Comparison of ENCODE assay signal across 1 mouse cellular context in genomic region chr2:121507173-121507950, GRCm38 (mm10).
TF ChIP-seq lines count a peak whose summit lies in the region.

No protein-coding gene starts in this region.

TF ChIP-seq in CH12.LX, 34 proteins besides CTCF, POLR2A, EP300 and RAD21:
- TF ChIP-seq UBTF (IDR thresholded peaks at IDR 0.05; ENCODE audit: low read depth, low read length) (no peak), ZC3H11A (IDR thresholded peaks at IDR 0.05; ENCODE audit: low read depth, low read length) (no peak), KAT2A (IDR thresholded peaks at IDR 0.05; ENCODE audit: insufficient replicate concordance, low read length) (no peak), MAFK (IDR thresholded peaks at IDR 0.05; ENCODE audit: insufficient replicate concordance, low read length) (no peak), NELFE (IDR thresholded peaks at IDR 0.05; ENCODE audit: low read depth, low read length) (no peak), TCF12 (IDR thresholded peaks at IDR 0.05; ENCODE audit: low read depth, low read length) (0 out of 2 replicates have a peak, but pooled peaks have one; percentile 20), E2F4 (IDR thresholded peaks at IDR 0.05; ENCODE audit: insufficient replicate concordance, low read depth, low read length) (0 out of 2 replicates have a peak, but pooled peaks have one; percentile 34), JUND (conservative IDR thresholded peaks at IDR 0.05; ENCODE audit: low read depth, low read length) (no peak; the same call in 1 of the 2 replicates), HCFC1 (IDR thresholded peaks at IDR 0.05; ENCODE audit: low read depth, low read length) (no peak), CHD1 (IDR thresholded peaks at IDR 0.05; ENCODE audit: low read depth, low read length) (peak; percentile 93), TBP (conservative IDR thresholded peaks at IDR 0.05; ENCODE audit: low read depth, low read length) (0 out of 2 replicates have a peak, but pooled peaks have one; percentile 21), MEF2A (IDR thresholded peaks at IDR 0.05; ENCODE audit: borderline replicate concordance, low read depth, low read length) (no peak), RCOR1 (conservative IDR thresholded peaks at IDR 0.05; ENCODE audit: low read depth, low read length) (0 out of 2 replicates have a peak, but pooled peaks have one; percentile 41), CHD2 (IDR thresholded peaks at IDR 0.05; ENCODE audit: low read length) (0 out of 2 replicates have a peak, but pooled peaks have one; percentile 26), USF1 (IDR thresholded peaks at IDR 0.05; ENCODE audit: low read depth, low read length) (no peak), ZNF384 (IDR thresholded peaks at IDR 0.05; ENCODE audit: low read depth, low read length) (peak; percentile 84), ZMIZ1 (IDR thresholded peaks at IDR 0.05; ENCODE audit: low read depth, low read length) (no peak), SIN3A (IDR thresholded peaks at IDR 0.05; ENCODE audit: low read length) (no peak), JUN (IDR thresholded peaks at IDR 0.05; ENCODE audit: insufficient read depth, low read depth, low read length) (no peak), IRF4 (IDR thresholded peaks at IDR 0.05; ENCODE audit: low read depth, low read length) (no peak), BHLHE40 (IDR thresholded peaks at IDR 0.05; ENCODE audit: low read depth, low read length) (no peak), ETS1 (conservative IDR thresholded peaks at IDR 0.05; ENCODE audit: low read depth, low read length) (no peak), MAX (IDR thresholded peaks at IDR 0.05; ENCODE audit: low read length) (no peak), MXI1 (IDR thresholded peaks at IDR 0.05; ENCODE audit: low read depth, low read length) (peak; percentile 52; the same call in 1 of the 2 replicates), ELF1 (IDR thresholded peaks at IDR 0.05; ENCODE audit: low read depth, low read length) (0 out of 2 replicates have a peak, but pooled peaks have one; percentile 16), SMC3 (IDR thresholded peaks at IDR 0.05; ENCODE audit: low read depth, low read length) (no peak), USF2 (conservative IDR thresholded peaks at IDR 0.05; ENCODE audit: low read depth, low read length) (no peak), GABPA (IDR thresholded peaks at IDR 0.05; ENCODE audit: insufficient replicate concordance, low read depth, low read length) (no peak), PAX5 (IDR thresholded peaks at IDR 0.05; ENCODE audit: low read length) (no peak), NRF1 (IDR thresholded peaks at IDR 0.05; ENCODE audit: low read depth, low read length) (no peak), MYC (IDR thresholded peaks at IDR 0.05; ENCODE audit: low read depth, low read length) (no peak; the same call in none of the 2 replicates)
